Mouse (Mus musculus) kidney, adult 11 months (tissue): ENCODE data around the gene Mast4.

Experiments used
- DNase-seq: peaks from one replicate; pipeline ENCODE4 v3.0.0; 2022

Mast4 gene

DNA sequence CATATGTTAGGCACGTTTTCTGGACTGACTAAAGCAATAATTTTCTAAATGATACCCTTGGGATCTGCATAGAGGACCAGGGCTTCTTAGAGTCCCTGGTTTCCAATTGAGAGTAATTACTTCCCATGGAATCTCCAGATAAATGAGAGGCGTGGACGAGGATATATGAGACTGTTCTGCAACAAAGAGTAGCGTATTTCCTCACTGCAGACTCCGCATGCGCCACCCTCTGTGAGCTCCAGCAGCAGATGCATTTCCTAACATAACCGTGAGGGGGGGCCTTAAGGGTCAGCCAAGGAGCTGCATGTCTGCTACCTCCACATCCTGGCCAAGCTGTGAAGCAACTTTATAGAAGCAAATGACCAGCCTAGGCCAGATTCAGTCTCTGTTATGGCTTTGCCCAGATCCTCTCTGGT is 559.5 kb downstream of the Mast4 start:
- no peak for DNase-seq

DNA sequence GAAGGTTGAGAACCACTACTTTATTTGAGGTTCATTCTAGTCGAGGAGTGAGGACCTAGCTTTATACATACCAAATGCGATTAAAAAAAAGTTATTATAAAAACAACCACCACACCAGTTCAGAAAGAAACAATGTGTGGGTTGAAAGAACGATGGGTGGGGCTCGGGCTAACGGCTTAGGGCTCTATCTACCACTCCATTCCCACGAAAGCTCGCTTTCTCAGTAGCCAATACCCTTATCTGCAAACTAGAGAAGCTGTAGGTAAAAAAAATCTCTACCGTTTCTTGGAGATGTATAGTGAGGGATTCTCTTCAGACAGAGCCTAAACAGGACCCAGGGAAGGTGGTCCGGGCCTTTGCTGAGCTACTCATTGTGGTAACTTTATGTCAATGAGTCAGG is 561.1 kb downstream of the Mast4 start:
- DNase-seq: no peak

DNA sequence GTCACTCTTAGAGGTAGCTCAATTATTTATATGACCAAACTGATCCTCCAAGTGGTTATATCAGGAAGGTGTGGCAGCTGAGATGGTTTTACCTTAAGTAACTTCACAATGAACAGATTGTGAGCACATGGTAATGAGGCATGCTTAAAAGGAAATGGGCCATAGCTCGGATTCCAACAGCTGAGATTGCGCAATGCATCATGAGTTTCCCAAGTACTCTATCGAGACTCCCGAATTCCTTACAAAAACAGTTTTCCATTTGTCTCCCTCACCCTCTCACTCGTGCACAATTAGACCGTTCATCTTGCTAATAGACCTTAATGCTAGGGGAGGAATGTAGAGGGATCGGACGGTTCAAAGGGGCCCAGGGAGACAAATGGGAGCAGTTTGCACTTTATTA is 564.1 kb downstream of the Mast4 start:
- peak; percentile 21 for DNase-seq

DNA sequence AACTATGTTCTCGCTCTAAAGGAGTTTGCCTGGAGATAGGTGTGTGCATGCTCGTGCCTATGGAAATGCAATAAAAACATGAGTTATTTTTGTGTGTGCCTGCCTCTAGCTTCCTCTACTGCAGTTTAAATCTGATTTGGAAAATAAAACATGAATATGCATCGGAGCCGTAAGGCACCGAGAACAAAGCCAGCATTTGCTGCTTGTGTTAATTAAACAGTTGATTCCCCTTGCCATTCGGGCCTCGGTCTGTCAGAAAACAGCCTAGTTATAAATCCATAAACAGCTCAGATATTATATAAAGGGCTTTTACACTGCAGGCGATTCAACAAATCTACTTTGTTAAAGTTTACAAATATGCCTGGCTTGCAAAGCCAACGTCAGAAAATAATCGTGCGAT is 565.8 kb downstream of the Mast4 start:
- DNase-seq: no peak

DNA sequence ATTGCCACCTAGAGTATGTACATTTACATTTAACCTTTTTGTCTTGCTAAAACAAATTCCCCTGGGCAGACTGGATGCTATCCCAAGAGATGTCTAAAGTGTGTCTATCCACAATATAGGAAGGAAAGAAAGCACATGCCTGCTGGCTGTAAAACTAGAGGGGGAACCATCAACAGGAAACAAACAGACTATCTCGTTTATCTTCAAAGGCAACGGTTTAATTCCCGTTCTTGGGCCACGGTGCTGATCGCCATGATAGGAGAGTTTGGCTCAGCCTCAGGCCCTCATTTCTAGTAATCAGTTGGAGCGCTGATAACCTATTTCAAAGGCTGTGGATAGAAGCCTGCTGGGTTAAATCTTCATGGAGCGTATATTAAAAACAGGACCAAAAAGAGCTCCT is 567.2 kb downstream of the Mast4 start:
- no peak for DNase-seq

DNA sequence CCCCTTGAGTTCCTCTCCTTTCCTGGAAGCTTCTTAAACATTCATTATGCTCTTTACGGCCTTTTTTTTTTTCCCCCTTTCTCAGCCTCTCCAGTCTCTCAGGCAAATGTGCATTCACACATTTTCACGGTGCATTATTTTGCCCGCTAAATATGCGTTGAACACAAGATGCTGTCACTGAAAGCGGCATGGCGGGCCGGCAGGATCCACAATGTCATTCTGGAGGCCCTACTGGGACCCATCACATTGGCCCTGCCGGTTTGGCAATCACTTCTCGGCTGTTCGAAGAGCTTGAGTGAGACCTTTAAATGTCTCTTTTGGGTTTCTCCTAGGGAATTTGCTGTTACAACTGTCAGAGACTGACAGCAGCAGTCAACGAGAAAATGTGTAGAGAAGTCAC is 569.1 kb downstream of the Mast4 start:
- DNase-seq: no peak

DNA sequence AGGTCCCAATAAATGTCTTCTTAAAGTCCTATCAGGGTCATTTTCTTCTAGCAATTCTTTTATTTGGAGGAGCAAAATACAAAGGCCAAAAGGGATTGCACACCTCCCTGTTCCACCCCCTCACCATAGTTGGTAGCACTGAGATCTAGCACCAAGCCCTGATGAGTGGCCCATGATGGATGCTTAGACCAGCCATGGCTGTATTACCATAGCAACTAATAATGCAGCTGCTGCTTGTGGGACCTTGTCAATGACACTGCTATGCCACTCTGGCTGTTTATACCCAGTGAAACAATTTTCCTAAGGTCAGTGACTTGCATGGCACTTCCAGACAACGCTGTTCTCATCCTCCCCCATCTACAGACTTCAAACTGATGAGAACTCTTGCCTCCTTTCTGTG is 570.1 kb downstream of the Mast4 start:
- DNase-seq: no peak

DNA sequence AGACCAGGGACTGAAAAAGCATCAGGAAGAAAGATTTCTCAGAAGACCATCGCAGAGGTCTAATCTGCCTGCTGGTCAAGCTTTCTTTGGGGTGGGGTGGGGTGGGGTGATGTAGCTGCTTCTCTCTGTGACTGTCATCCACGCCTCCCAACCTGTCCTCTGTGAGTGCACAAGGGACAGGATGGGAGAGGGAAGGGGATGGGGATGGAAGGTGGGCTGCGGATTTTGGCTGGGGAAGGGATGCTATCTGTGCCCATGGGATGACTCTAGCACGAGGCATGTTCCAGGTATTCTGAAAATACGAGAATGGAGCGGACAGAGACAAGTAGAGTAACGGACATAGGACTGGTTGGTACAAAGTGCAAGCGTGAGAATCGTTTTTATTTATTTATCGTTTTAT is 572.1 kb downstream of the Mast4 start:
- DNase-seq: no peak

DNA sequence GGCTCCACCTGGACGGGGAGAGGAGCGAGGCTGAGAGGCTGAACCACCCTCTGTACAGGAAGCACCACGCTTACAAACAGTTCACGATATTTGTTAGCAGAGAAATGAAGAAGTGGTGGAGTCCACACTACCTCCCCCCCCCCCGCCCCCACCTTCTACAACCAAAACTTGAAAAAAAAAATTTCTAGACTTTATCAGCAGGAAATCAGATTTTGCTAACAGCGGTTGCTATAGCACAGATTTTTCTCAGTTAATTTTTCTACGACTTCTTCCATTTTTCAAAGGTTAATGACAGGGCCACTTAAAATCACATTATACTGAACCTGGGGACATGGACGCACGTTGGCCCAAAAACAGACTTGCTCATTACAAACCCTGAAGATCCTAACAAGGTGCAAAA is 572.9 kb downstream of the Mast4 start:
- no peak for DNase-seq

DNA sequence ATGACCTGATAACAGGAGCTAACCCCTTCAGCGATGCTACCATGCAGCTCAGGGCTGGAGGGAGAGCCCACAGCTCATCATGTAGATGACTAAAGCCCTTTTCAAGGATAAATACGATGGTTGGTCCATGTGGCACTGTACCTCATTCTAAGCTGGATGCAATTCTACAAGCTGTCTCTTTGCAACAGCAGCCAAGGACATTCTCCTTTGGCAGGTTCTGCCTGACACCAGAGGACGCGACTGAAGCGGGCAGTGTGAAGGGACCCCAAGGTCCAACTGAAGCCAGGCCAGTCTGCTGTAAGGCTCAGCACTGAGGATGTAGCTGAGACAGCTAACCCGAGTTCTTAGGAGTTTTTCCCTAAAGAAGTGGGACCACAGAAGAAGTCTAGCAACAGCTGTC is 576.3 kb downstream of the Mast4 start:
- DNase-seq: no peak

DNA sequence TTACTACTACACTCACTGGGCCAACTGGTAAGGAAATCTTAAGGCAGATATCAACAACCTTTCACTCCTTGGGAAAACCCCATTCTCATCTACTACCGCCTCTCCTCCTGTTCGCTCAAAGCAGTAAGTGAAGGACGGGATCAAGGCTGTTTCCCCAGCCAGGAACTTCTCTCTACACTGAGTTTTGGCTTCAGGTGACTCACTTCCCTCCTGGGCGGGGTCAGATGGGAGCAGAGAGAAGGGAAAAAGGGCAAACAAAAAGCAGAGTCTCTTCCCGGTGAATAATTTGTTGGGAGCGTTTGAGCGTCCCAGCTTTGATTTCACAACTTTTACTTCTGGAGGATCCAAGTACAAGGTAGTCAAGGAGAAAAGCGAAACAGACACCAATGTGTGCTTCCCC is 578.2 kb downstream of the Mast4 start:
- no peak for DNase-seq

DNA sequence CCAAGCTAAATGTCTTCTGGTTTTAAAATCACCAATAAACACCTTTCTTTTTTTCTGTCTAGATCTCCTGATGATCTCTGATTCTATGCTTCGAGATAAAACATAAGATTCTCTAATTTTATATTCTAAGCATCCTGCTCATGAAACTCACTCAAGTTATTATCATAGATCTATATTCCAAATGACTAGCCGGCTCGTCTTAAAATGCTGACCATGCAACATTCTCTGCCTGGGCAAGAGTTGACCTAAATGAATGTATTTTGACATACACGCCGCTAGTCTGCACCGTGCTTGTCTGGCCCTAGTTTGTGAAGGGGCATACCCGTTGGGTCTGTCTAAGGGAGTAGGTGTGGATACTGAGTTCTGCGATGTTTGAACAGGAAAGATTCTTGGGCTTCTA is 579.2 kb downstream of the Mast4 start:
- no peak for DNase-seq

DNA sequence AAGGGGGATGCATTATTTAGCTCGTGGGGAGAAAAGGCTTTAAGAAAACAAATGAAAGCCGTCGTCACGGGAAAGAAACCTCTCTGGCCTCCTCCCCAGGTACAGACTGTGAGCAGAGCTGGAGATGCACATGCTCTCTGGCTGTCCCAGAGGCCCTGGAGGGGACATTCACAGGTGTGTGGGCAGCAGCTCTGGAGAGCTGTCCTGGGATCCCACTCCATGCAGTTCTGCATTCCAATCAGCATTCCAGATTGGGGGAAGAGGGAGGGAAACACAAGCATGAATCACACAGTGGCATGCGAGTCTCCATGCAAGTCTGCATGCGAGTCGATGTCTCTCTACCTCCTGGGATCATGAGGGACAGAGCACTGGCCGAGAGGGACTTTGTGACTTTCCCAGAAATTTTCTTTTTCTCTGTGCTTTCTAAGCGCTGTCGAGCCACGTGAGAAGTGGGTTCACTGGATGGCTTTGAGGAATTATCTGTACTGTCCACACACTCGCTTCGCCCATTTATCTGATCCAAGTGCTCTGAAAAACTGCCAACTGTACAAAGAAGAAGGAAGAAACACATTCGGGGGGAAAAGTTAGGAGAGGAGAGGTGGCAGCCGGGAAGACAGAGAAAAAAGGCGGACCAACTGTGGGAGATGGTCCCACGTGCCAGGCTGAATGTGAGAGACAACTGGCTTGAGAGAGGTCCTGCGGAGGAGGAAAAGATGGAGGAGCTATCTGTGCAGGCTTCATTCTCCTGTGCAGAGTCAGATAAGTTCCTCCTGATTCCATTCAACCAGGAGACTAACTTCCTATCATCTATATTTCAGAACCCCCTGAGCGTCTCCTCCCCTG is 580.4 kb downstream of the Mast4 start:
- no peak for DNase-seq

DNA sequence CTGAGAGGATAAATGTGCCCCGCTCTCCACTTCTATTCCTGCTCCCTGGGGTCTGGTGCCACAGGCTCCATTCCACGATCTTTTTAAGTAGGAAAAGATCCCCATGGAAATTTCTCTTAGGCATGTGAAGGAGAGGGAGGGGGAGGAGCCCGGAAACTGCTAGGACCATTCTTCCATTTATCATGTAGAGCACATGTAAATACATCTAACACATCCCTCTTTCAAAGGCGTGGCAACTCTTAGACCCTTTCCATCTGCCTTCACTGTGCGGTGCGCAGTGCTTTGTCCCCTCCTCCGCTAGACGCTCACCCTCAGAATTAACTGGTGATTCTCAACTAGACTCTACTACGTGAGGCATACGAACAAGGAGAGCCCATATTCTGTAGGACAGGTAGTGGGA is 584.4 kb downstream of the Mast4 start:
- DNase-seq: no peak

DNA sequence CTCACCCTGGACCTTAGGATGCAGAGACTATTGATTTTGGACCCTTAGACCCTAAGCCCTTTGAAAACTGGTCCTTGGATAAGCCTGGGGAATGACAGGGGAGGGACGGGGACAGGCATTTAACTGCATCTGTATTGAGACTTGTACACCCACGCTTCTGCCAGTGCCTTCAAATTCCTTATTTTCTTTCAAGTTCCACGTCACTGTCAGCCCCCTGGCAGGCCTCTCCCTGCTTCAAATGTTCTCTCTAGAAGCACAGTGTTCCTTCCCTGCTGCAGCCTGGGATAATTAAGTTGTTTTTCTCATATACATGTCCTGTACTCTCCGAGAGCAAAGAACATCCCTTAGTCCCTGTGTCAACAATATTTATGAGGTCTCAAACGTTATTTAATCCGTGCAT is 585.1 kb downstream of the Mast4 start:
- no peak for DNase-seq

DNA sequence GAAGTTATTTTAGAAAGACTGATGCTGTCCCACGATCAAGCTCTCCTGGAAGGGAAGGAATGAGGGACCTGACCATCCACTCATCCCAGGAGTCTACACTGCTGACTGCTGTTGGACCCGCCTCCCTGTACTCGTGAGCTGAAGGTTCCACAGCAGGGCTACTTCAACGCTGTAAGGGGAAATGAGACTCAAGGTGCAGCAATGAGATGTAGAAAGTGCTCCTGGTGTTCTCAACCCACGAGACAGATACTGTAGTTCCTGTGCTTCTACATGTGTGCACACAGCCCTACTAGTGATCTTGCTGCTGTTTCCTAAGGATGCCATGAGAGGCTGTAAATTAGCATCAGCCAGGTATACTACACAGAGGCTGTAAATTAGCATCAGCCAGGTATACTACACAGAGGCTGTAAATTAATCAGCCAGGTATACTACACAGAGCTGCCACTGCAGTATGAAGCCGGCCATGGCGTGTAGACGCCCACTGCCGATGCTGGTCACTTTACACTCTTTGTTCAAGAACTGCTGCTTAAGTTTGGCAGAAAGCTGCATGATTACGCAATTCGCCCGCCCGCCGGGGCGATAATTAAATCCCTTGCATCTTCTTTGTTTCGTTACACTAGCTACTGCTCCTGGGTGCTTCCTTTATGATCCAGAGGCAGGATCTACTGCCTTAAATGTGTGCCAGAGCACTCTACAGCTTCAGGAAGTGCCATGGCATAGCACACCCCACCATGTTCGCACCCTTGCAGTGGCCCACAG is 587.3 kb downstream of the Mast4 start:
- no peak for DNase-seq

DNA sequence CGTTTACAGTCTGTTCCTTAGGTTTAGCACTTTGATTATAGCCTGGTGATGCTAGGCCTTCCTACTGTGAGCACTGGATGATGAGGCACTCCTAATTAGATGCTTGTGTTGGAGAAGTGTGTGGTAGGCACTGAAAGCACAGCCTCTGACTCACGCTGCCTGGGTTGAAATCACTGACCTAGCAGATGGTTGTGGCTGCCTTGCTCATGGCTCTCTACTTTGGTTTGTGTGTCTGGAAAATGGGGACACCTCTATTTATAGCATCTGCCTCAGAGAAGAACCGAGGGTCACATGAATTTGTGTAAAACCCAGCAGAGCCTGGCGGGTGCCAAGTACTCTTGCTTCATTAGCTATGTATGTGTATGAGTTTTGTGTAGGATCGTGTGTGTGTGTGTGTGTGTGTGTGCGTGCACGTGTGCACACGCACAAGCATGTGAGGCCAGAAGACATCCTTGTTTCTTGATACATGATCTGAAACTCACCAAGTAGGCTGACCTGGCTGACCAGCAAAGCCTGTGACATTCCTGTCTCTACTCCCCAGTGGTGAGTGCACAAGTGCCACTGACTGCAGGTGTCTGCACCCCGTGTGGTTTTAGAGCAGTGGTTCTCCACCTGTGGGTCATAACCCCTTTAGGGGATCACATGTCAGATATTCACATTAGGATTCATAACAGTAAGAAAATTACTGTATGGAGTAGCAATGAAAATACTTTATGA is 588.5 kb downstream of the Mast4 start:
- DNase-seq: no peak

DNA sequence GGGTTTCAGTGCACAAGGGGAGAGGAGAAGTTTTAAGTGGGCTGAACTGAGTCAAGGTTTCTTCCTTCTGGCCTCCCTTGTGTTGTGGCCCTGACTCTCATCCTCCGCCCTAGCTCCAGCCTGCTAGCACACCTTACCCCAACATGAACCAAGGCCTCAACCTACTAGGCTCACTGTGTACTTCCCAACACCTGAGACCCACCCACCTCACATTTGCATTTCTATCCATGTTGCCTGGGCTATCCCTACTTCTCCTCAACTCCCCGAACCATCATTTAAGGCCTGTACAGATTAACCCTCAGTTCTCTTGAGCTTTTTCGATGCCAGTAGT is 589.1 kb downstream of the Mast4 start:
- DNase-seq: no peak

DNA sequence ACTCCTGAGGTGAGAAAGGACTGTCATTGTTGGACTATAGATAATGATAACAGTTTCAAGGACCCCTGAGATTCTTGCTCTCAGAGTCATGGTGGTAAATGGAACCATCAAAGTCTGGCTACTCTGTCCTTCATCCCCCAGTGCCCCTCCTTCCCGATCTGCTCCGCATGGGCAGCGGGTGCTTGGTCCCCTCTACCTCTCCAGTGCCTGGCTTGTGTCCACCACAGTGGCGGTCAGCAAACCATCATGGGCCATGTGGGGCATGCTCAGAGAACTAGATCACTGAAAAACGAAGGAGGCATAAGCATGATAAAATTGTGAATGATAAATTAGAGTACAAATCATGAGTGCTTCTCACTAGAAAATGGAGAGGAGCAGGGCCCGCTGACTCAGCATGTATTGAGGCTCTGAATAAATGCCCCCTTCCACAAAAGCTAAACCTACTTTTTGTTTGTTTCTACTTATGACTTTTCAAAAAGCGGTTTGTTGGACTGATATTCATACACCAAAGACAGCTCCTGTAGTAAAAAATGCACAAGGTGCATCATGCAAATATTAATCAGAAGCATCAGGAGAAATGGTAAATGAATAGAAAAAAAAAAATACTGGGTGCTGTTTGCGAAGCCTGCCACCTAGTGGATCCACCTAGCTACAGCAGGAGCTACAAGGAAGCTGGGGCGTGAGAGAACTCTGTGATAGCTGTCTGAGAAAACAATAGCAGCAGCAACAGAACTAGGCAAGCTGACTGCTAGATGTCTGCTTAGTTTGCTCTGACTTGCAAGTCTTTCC is 589.6 kb downstream of the Mast4 start:
- DNase-seq: no peak

DNA sequence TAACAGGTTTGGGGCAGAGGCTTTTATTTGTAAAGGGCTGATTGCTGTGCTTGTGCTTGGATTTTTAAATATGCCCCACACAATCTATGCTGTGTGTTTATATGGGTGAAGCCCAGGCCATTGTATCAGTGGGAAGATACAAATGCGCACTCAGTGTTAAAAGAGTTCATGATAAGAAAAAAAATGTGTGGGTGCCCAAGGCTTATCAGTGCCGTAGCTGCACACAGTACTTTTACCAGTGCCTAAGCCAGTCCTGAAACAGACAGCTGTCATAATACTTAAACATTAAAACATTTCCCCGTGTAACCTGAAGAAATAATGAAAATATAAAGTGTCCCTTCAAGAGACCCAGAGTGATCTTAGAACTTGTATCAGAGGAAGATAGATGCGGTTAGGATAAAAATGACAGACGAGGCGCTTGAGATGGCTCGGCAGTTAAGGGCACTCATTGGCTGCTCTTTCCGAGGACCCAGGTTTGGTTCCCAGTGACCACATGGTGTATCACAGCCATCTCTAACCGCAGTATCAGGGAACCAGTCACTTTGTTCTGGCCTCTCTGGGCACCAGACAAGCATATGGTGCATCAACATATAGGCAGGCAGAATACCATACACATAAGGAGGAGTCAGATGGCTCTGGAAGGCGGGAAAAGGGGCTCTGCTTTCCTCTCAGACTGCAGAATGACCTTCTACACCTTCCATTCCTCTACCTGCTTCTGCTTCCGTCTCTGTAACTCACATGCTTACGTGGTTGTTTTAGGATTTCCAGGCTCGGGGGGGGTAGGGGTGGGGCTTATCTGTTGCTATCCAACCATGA is 594.4 kb downstream of the Mast4 start:
- no peak for DNase-seq

DNA sequence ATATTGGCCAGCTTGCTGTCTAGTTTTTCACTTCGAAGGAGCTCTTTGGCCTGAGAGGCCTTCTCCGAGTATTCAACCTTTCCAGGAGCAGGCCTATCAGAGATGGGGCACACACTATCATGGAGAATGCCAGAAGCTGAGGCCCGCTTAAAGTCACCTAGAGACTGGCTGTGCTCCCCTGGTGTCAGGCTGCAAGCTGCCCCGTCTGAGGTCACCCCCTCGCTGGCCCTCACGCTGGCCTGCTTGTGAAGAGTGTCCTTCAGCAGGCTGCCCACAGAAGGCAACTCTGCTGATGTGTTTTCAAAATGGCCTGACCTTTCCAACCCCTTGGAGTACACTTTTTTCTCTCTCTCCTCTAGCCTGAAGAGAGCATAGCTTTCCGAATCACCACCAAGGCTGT is 596.5 kb downstream of the Mast4 start:
- no peak for DNase-seq

DNA sequence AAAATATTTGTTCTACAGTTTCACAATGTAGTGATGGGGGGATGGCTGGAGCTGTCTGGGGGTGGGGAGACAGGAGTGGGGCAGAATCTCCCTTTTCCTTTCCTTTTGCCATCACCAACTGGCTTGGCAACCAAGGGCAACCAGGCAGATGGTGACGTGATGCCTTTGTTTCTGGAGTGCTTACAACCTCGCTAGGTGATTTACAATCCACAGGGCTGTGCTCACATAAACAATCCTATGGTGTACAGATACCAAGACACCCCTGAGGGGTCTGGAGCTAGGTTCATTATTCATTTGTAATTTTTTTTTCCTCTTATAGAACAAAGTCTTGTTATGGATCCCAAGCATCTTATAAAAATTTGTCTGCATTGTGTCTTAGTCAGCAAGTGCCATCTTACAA is 601.2 kb downstream of the Mast4 start:
- no peak for DNase-seq
